Mouse (Mus musculus) heart, adult 2 months (tissue): ENCODE results near the gene Tle2. TPM values are rescaled to one million over a fixed set of nuclear protein-coding genes. Genes with fewer than 3 reads are reported as not detected.

Experiments used
- DNase-seq, 2 experiments: peaks; one replicate each; pipeline ENCODE4 v3.0.0; 2021
- H3K27ac ChIP-seq: fragments of 200-600 bp; 2 replicates; pipeline ENCODE4 v1.8.1; 2022
- H3K27me3 ChIP-seq: fragments of 200-500 bp; 2 replicates; pipeline ENCODE4 v1.6.1; 2012; ENCODE audit warnings: mild to moderate bottlenecking, low read length, inconsistent platforms, mixed read lengths; ENCODE audit not compliant: control insufficient read depth, insufficient read depth
- H3K36me3 ChIP-seq: fragments of 200-500 bp; 2 replicates; pipeline ENCODE4 v1.6.1; 2012; ENCODE audit warnings: low read length, inconsistent platforms; ENCODE audit not compliant: control insufficient read depth, insufficient read depth
- H3K4me1 ChIP-seq: fragments of 200-500 bp; 2 replicates; pipeline ENCODE4 v1.6.1; 2011; ENCODE audit warnings: low read length; ENCODE audit not compliant: control insufficient read depth, insufficient read depth
- H3K4me3 ChIP-seq: fragments of 200-600 bp; 2 replicates; pipeline ENCODE4 v1.8.1; 2022
- H3K79me2 ChIP-seq: fragments of 200-500 bp; replicated peaks from 2 replicates; pipeline ENCODE4 v1.6.1; 2012; ENCODE audit warnings: mild to moderate bottlenecking, inconsistent platforms, low read length, moderate library complexity, mixed read lengths; ENCODE audit not compliant: control insufficient read depth, insufficient read depth
- H3K9ac ChIP-seq: fragments of 200-500 bp; 2 replicates; pipeline ENCODE4 v1.6.1; 2012; ENCODE audit warnings: low read depth, mild to moderate bottlenecking, control low read depth, inconsistent platforms, low read length, mixed read lengths
- CTCF ChIP-seq: fragments of 200-600 bp; IDR thresholded peaks from 2 replicates; pipeline ENCODE4 v1.8.1; 2022; ENCODE audit warnings: antibody characterized with exemption, mild to moderate bottlenecking, moderate library complexity
- EP300 ChIP-seq: fragments of 200-500 bp; IDR thresholded peaks from 2 replicates; pipeline ENCODE4 v1.6.1; 2011; ENCODE audit warnings: low read depth, low read length, control low read depth; ENCODE audit not compliant: insufficient read depth
- POLR2A ChIP-seq: fragments of 200-500 bp; IDR thresholded peaks from 2 replicates; pipeline ENCODE4 v1.6.1; 2011; ENCODE audit warnings: mild to moderate bottlenecking, low read depth, low read length, control low read depth; ENCODE audit not compliant: insufficient read depth
- WGBS: fragments of 180-500 bp; shearing (Covaris S2); methylation state at CpG from one replicate; pipeline ENCODE4 v1.1.7; 2018; 5-methylcytosine and 5-hydroxymethylcytosine counted together
- intact Hi-C: fragments of 180-260 bp; cut with DNase I; formaldehyde crosslinking; loops from one replicate; pipeline ENCODE4 v1.15.1; 2025
- polyA plus RNA-seq: library from polyadenylated mRNA; depleted of rRNA; stranded (reverse); fragments of >200 nt; gene quantifications from 2 replicates; pipeline ENCODE4 v1.2.3, GENCODE M21; 2012
- total RNA-seq, 2 experiments: library from RNA; stranded (reverse); gene quantifications; 2 replicates each; pipeline ENCODE4 v1.2.3; 2021

Tle2 gene
- total and polyA plus RNA-seq, 3 experiments, result 6.8 to 43.8 (median 7.4) TPM

DNA sequence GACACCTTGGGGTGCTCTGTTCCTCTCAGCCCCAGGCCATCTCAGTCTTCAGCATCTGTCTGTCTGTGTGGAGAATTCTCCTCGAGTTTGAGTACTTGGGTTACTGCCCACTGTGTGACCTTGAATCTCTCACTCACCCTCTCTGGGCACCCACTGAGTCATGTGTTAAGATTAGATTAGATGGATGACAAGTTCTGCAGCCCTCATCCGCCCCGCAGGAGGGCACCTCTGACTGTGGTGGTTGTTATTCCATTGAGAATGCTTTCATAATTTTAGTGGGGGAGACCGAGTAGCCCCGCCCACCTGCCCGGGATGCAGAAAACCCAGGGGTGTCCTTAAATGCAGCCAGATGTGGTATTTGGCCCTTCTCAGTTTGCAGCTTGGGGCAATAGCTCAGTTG, 10.9 kb upstream of the Tle2 start:
- H3K4me1 ChIP-seq, result peaks cover 15% of the 10 kb centered on the region
- H3K36me3 ChIP-seq, result no peaks in the 10 kb centered on the region
- no peak for DNase-seq
- intact Hi-C loops, result no loop called here
- no peaks in the 10 kb centered on the region for H3K27me3 ChIP-seq
- H3K4me3 ChIP-seq, result no peak overlapping the region
- WGBS, result 32% methylated on average over 6 of the region's 6 CpGs
- H3K9ac ChIP-seq, result no peak overlapping the region
- H3K27ac ChIP-seq, result peak overlapping the region; percentile 66
- H3K79me2 ChIP-seq, result peaks cover 6% of the 10 kb centered on the region; the same call in 1 of the 2 replicates
- no peak for TF ChIP-seq CTCF
- TF ChIP-seq POLR2A, result no peak
- no peak for TF ChIP-seq EP300

DNA sequence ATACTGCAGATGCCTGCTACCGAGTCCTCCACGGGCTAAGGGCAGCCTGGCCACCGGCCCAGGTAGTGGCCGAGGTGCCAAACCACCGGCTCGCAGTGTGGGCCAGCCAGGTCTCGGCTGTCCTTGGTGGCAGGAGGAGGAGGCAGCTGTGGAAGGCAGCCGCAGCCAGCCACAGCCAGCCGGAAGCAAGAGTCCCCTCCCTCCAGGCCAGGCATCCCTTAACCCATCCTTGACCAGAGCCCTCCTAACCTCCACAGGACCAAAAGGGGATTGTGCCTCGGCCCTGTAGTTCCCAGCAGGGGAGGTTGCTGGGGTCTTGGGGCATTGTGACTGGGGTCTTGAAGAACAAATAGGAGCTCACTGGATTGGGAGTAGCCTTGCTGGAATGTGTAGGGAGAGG, 10.1 kb upstream of the Tle2 start:
- no peaks in the 10 kb centered on the region for H3K27me3 ChIP-seq
- H3K9ac ChIP-seq, result peak overlapping the region; percentile 34
- H3K27ac ChIP-seq, result peak overlapping the region; percentile 66
- H3K79me2 ChIP-seq, result peaks cover 6% of the 10 kb centered on the region; the same call in 1 of the 2 replicates
- 3% methylated on average over 10 of the region's 10 CpGs for WGBS
- H3K36me3 ChIP-seq, result no peaks in the 10 kb centered on the region
- intact Hi-C loops, result loop anchor here (2.0 kb wide), 1 partner anchor 41 kb away; no protein-coding TSS in a partner anchor
- H3K4me3 ChIP-seq, result peak overlapping the region; percentile 36
- TF ChIP-seq POLR2A, result 0 out of 2 replicates have a peak, but pooled peaks have one; percentile 14
- TF ChIP-seq CTCF, result no peak
- 0 out of 2 replicates have a peak, but pooled peaks have one; percentile 39 for TF ChIP-seq EP300
- H3K4me1 ChIP-seq, result peaks cover 16% of the 10 kb centered on the region
- peak; percentile 76 to 82 for DNase-seq

DNA sequence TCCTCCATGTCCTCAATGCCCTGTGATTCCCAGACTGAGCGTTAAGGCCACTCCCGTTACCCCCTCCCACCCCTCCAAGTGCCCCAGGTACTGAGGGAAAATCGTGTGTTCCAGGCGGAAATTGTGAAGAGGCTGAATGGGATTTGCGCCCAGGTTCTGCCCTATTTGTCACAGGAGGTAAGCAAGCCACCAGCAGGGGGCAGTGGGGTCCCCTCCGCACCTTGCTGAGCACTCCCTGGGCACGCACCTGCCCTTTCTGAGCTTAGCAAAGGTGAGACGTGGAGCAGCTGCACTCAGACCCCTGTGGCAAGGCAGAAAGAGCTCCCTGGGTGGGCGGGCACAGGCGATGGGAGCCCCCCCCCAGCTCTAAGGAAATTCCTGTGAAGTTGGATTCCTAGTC, 9.6 kb upstream of the Tle2 start:
- Histone ChIP-seq H3K27me3 (no peaks in the 10 kb centered on the region), H3K4me1 (peaks cover 16% of the 10 kb centered on the region), H3K9ac (no peak overlapping the region), H3K27ac (peak overlapping the region; percentile 66), H3K79me2 (peaks cover 4% of the 10 kb centered on the region; the same call in 1 of the 2 replicates), H3K36me3 (no peaks in the 10 kb centered on the region), H3K4me3 (no peak overlapping the region)
- WGBS, result 58% methylated on average over 10 of the region's 10 CpGs
- intact Hi-C loops, result loop anchor here (2.0 kb wide), 1 partner anchor 40 kb away; no protein-coding TSS in a partner anchor
- TF ChIP-seq POLR2A (no peak), EP300 (no peak), CTCF (peak; percentile 73)
- DNase-seq, result peak in 1 of 2 experiments; percentile 57

DNA sequence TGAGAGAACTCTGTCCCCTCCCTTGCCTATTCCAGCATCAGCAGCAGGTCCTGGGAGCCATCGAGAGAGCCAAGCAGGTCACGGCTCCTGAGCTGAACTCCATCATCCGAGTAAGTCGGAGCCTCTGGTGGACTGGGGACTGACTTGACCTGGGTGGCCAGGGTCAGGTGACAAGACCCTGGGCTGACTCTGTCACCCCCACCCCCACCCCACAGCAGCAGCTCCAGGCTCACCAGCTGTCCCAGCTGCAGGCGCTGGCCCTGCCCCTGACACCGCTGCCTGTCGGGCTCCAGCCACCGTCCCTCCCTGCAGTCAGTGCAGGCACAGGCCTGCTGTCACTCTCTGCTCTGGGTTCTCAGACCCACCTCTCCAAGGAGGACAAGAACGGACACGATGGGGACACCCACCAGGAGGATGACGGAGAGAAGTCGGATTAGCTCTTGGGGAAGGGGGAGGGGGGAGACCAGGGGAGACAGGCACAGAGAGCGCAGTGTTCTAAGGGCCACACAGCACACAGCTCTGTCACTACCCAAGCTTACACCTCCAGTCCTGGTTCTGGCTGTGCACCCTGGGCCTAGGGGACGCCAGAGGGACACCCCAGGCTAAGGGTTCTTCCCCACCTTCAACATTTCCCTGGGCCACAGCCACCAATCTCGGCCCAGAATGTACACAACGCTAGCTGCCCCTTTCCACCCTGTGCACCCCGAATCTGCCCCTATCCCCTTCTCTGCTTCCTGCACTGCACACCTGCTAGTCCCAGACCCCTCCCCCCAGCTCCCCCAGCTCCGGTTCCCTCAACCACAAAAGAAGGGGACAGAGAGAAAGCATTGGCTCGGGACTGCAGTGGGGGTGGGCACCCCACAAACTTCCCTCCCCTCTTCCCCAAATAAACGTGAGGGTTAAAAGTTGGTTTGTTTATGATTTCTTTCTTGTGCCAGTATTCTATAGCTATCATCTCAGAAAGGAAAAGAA, 8.8 kb upstream of the Tle2 start:
- 68% methylated on average over 20 of the region's 20 CpGs for WGBS
- no peak for TF ChIP-seq POLR2A
- no peak for TF ChIP-seq EP300
- no peak for TF ChIP-seq CTCF
- peaks cover 16% of the 10 kb centered on the region for H3K4me1 ChIP-seq
- no peak overlapping the region for H3K4me3 ChIP-seq
- H3K79me2 ChIP-seq, result peaks cover 4% of the 10 kb centered on the region; the same call in 1 of the 2 replicates
- H3K27me3 ChIP-seq, result no peaks in the 10 kb centered on the region
- no peak for DNase-seq
- H3K36me3 ChIP-seq, result no peaks in the 10 kb centered on the region
- intact Hi-C loops, result loop anchor here (2.0 kb wide), 1 partner anchor 39 kb away; no protein-coding TSS in a partner anchor
- no peak overlapping the region for H3K9ac ChIP-seq
- H3K27ac ChIP-seq, result no peak overlapping the region

DNA sequence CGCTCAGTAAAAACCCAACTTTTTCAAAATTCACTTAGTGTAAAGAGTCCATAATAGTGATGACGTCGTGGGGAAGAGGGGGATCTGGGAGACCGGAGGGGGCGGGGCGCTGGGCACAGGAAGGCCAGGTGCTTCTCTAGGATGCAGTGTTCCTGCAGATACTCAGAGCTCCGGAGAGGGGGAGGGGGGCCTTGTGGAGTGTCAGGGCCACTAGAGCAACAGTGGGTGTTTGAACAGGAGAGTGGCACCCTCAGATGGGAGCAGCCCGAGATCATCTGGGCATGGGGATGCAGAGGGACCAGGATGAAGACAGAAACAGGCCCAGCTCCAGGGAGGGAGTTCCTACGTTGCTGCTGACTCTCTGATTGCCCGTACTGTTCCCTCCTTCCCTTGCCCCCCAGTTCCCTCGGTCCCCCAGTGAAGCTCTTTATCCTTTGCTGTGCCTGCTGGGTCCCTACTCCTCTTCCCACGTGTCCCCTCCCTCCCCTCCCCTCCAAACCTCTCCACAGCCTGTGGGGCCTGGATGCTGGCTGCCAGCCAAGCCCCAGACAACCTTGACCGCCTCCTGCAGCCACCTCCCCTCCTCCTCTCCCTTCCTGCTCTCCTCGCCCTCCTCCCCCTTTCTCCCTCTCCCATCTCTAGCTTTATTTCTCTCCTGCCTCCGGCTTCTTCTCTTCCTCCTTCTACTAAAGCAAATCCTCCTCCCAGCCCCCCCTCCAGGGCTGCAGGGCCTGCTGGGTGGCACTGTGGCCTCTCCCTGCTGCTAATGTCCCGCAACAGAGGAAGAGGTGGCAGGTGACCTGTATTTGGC, 5.8 kb upstream of the Tle2 start:
- H3K36me3 ChIP-seq, result no peaks in the 10 kb centered on the region
- 23% methylated on average over 16 of the region's 16 CpGs for WGBS
- no peak for DNase-seq
- H3K27ac ChIP-seq, result no peak overlapping the region; the same call in 1 of the 2 replicates
- H3K9ac ChIP-seq, result no peak overlapping the region
- no peaks in the 10 kb centered on the region for H3K27me3 ChIP-seq
- H3K79me2 ChIP-seq, result no peaks in the 10 kb centered on the region
- H3K4me1 ChIP-seq, result peaks cover 13% of the 10 kb centered on the region
- H3K4me3 ChIP-seq, result no peak overlapping the region
- no peak for TF ChIP-seq CTCF
- TF ChIP-seq EP300, result no peak
- TF ChIP-seq POLR2A, result no peak
- intact Hi-C loops, result no loop called here
